Mouse (Mus musculus) embryonic facial prominence, embryonic 13.5 days (tissue): ENCODE data around the gene Treml2. TPM values are rescaled to one million over a fixed set of nuclear protein-coding genes. Genes with fewer than 3 reads are reported as not detected.

Source experiments
- ATAC-seq: fragments of 200-750 bp; cut with Nextera tagmentation; 2 replicates; pipeline ENCODE4 v1.8.0; 2017; ENCODE audit warnings: low read depth; ENCODE audit not compliant: insufficient number of reproducible peaks, insufficient read depth, low FRiP score, low TSS enrichment
- H3K27ac ChIP-seq: fragments of 300-500 bp; sonication (generic); 2 replicates; pipeline ENCODE4 v1.5.1; 2015; ENCODE audit warnings: moderate library complexity, mild to moderate bottlenecking, inconsistent platforms
- H3K27me3 ChIP-seq: fragments of 300-500 bp; sonication (generic); 2 replicates; pipeline ENCODE4 v1.6.1; 2015; ENCODE audit warnings: mild to moderate bottlenecking, inconsistent platforms
- H3K36me3 ChIP-seq: fragments of 300-500 bp; sonication (generic); 2 replicates; pipeline ENCODE4 v1.6.1; 2015; ENCODE audit warnings: mild to moderate bottlenecking, inconsistent platforms
- H3K4me1 ChIP-seq: fragments of 300-500 bp; sonication (generic); 2 replicates; pipeline ENCODE4 v1.6.1; 2015; ENCODE audit warnings: inconsistent platforms
- H3K4me2 ChIP-seq: fragments of 300-500 bp; sonication (generic); 2 replicates; pipeline ENCODE4 v1.6.1; 2015; ENCODE audit warnings: moderate library complexity, mild to moderate bottlenecking, inconsistent platforms
- H3K4me3 ChIP-seq: fragments of 300-500 bp; sonication (generic); 2 replicates; pipeline ENCODE4 v1.5.1; 2015; ENCODE audit warnings: mild to moderate bottlenecking, inconsistent platforms
- H3K9ac ChIP-seq: fragments of 300-500 bp; sonication (generic); 2 replicates; pipeline ENCODE4 v1.6.1; 2015; ENCODE audit warnings: mild to moderate bottlenecking, inconsistent platforms
- H3K9me3 ChIP-seq: fragments of 300-500 bp; sonication (generic); 2 replicates; pipeline ENCODE4 v1.6.1; 2016; ENCODE audit warnings: inconsistent platforms
- WGBS: fragments of 180-500 bp; shearing (Covaris S2); methylation state at CpG from one replicate; pipeline ENCODE4 v1.1.7; 2015; ENCODE audit warnings: mixed read lengths; 5-methylcytosine and 5-hydroxymethylcytosine counted together
- polyA plus RNA-seq: library from polyadenylated mRNA; unstranded; fragments of >200 nt; fragmentation: Nextera tagmentation; extraction: Ambion mirVana; gene quantifications from 2 replicates; pipeline ENCODE4 v1.2.1, GENCODE M21; 2015

Treml2 gene
- polyA plus RNA-seq: 0.28 and 0.39 TPM in 2 replicates

DNA sequence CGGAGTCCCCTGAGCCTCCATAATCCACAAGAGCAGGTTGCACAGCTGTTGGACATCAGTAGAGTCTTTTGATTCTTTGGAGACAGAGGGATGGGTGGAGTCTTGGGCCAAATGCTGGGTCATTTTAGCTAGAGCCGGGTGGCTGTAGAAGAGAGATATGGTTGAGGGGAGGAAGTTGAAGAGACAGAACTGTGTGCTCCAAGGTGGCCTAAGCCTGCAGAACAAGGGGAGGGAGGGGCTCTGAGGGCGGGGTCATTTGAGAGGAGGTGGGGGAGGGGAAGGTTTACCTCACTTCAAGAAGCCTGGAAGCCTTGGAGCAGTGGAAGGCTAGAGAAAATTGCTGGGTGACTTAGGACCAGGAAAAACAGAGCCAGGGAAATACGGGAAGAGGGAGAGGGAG lies at the start of gene Treml2:
Gene Treml2, plus strand, starts transcription at position 296 of the 400 bp plus-strand sequence.
- no peak for ATAC-seq
- Histone ChIP-seq H3K4me2 (no peak within 1 kb of the TSS), H3K27me3 (no peaks in the 10 kb centered on the region), H3K4me3 (no peak within 1 kb of the TSS), H3K9me3 (no peaks in the 10 kb centered on the region), H3K9ac (no peak within 1 kb of the TSS), H3K36me3 (no peaks in the 10 kb centered on the region), H3K27ac (no peak within 1 kb of the TSS), H3K4me1 (no peaks in the 10 kb centered on the region)
- 28% methylated on average over 3 of the region's 4 CpGs for WGBS

DNA sequence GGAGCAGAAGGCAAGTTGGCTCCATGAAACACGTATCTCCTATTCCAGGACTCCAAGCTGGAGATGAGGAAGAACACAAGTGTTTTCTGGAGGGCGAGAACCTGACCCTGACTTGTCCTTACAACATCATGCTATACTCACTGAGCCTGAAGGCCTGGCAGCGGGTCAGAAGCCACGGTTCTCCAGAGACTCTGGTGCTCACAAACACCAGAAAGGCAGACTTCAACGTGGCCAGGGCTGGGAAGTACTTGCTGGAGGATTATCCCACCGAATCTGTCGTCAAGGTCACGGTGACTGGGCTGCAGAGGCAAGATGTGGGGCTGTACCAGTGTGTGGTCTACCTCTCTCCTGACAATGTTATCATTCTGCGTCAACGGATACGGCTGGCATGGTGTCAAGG lies 49.8 kb upstream of the Treml2 start:
- Histone ChIP-seq H3K36me3 (no peaks in the 10 kb centered on the region), H3K27me3 (no peaks in the 10 kb centered on the region), H3K9ac (no peak overlapping the region), H3K4me3 (no peak overlapping the region), H3K9me3 (no peaks in the 10 kb centered on the region), H3K4me1 (no peaks in the 10 kb centered on the region), H3K4me2 (no peak overlapping the region), H3K27ac (no peak overlapping the region)
- no peak for ATAC-seq
- WGBS: 82% methylated on average over 11 of the region's 11 CpGs

DNA sequence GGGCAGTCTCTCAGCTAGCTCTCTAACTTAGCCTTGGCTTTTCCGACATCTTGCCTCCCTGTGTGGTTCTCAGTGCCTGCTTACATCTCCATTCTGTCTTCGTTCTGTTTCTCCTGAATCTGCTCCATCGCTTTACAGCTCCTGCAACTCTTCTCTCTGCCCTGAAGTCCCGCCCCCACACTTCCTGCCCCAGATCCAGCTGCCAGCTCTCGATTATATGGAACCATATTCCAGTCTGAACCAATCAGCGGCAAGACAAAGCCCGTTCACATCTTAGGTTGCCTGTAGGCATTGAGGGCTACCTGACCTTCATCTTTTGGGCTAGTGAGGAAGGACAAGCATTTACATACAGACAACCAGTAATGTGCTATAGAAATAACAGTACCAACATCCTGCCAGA lies 48.7 kb upstream of the Treml2 start:
- Histone ChIP-seq H3K9me3 (no peaks in the 10 kb centered on the region), H3K27ac (no peak overlapping the region), H3K4me2 (no peak overlapping the region), H3K4me1 (no peaks in the 10 kb centered on the region), H3K36me3 (no peaks in the 10 kb centered on the region), H3K4me3 (no peak overlapping the region), H3K9ac (no peak overlapping the region), H3K27me3 (no peaks in the 10 kb centered on the region)
- ATAC-seq: no peak
- WGBS: 83% methylated on average over 7 of the region's 7 CpGs

DNA sequence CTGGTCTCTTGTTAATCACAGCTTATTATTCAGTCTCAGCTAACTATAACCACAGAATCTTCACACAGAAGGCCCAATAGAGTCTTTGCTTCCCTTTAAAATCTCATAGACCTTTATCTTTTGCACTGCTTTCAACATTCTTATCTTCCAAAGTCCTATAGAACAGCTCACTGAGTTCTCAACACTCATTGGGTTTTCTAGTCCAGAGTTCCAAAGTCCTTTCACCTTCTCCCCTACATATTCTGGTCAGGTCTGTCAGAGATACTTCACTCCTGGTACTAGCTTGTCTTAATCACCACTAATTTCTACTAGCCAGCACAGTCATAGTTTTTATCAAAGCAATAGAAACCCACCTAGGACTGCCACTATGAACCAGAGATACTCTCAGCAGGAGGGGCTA lies 42.7 kb upstream of the Treml2 start:
- Histone ChIP-seq H3K36me3 (no peaks in the 10 kb centered on the region), H3K4me3 (no peak overlapping the region), H3K4me2 (no peak overlapping the region), H3K27me3 (no peaks in the 10 kb centered on the region), H3K9ac (no peak overlapping the region), H3K4me1 (no peaks in the 10 kb centered on the region), H3K27ac (no peak overlapping the region), H3K9me3 (peaks cover 18% of the 10 kb centered on the region; the same call in 1 of the 2 replicates)
- ATAC-seq: no peak

DNA sequence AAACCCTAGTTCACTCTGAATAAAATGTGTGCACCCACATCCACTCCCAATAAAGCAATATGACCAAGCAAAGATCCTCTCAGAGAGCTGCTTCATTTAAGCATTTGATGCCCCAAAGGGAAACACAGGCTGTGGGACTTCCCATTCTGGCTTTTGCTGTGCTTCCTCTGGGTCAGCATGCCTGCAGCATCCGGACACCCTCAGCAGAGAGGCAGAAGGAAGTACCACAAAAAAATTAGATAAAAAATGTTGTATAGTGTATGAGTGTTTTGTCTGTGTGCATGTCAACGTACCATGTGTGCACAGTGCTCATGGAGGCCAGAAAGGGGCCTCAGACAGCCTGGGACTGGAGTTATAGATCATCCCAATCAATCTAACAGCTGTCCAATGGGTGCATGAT lies 37.4 kb upstream of the Treml2 start:
- no peak overlapping the region for H3K27ac ChIP-seq
- H3K36me3 ChIP-seq: no peaks in the 10 kb centered on the region
- no peak for ATAC-seq
- H3K4me1 ChIP-seq: no peaks in the 10 kb centered on the region
- no peak overlapping the region for H3K9ac ChIP-seq
- H3K27me3 ChIP-seq: no peaks in the 10 kb centered on the region
- peaks cover 18% of the 10 kb centered on the region; the same call in 1 of the 2 replicates for H3K9me3 ChIP-seq
- 90% methylated on average over 2 of the region's 2 CpGs for WGBS
- H3K4me2 ChIP-seq: no peak overlapping the region
- no peak overlapping the region for H3K4me3 ChIP-seq

DNA sequence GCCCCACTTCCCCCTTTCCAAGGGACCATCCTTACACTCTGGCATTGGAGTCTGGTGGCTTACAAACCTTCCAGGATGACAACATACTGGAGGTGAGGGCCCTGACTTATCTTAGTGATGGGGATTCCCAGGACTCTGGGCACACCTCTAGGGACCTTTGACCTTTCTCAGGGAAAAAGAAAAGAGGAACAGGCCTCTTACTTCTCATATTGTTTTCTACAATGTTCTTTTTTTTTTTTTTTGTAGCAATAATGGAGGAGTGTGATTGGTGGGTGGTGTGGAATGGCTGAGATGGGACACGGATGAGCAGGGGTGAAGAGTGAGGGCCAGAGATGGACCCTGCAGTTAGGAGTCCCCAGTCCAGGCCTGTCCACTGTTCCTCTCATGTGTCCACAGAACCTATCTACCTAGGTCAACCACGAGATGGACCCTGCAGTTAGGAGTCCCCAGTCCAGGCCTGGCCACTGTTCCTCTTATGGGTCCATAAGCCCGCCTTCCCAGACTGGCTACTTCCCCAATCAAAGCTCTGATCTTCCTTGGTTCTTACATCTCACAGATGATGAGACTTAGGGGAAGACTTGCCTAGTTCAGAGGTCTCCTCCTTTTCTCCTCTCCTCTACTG lies 35.4 kb upstream of the Treml2 start, which contains the start of gene Treml4:
Gene Treml4, plus strand, starts transcription at position 555 of the 622 bp plus-strand sequence.
- H3K9me3 ChIP-seq: peaks cover 13% of the 10 kb centered on the region; the same call in 1 of the 2 replicates
- no peak within 1 kb of the TSS for H3K4me3 ChIP-seq
- H3K36me3 ChIP-seq: no peaks in the 10 kb centered on the region
- H3K27me3 ChIP-seq: no peaks in the 10 kb centered on the region
- no peaks in the 10 kb centered on the region for H3K4me1 ChIP-seq
- H3K4me2 ChIP-seq: no peak within 1 kb of the TSS
- no peak within 1 kb of the TSS for H3K27ac ChIP-seq
- no peak within 1 kb of the TSS for H3K9ac ChIP-seq
- no peak for ATAC-seq
- WGBS: 78% methylated on average over 3 of the region's 3 CpGs

DNA sequence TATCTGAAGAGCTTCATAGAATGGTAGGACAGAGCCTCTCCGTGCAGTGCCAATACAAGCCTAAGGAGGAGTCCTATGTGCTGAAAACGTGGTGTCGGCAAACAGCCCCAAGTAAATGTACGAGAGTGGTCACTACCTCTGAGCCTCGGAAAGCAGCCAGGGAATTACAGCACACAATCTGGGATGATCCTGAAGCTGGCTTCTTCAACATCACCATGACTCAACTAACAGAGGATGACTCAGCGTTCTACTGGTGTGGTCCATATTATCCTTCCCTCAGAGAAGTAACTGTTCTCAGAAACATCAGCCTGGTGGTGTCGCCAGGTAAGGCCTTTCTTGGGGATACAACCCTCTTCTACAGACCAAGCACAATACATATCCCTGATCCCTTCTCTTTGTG lies 34.6 kb upstream of the Treml2 start:
- H3K27me3 ChIP-seq: no peaks in the 10 kb centered on the region
- H3K4me2 ChIP-seq: no peak overlapping the region
- whole genome bisulfite sequencing: 91% methylated on average over 7 of the region's 7 CpGs

DNA sequence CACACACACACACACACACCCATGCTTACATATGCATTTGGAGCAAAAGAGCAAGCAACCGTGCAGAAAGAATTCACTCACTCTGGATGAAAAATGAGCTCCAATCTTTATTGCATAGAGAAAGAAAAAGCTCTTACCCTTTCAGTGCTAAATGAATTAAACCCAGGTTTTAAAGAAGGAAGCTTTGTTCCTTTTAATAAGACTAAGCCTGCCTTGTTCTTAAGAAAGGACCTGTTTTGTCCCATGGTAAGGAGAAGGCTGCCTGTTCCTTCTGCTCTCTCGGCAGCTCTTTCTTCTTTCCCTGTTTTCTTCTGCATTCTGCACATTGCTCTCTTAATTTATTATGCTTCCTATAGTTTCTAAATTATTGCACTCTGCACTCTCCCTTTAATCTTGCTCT lies 33.2 kb upstream of the Treml2 start:
- H3K27ac ChIP-seq: peak overlapping the region; percentile 39; the same call in 1 of the 2 replicates
- H3K36me3 ChIP-seq: no peaks in the 10 kb centered on the region
- H3K9ac ChIP-seq: no peak overlapping the region
- H3K4me2 ChIP-seq: no peak overlapping the region
- no peaks in the 10 kb centered on the region for H3K27me3 ChIP-seq
- no peak for ATAC-seq
- 31% methylated on average over 2 of the region's 2 CpGs for WGBS
- no peaks in the 10 kb centered on the region for H3K4me1 ChIP-seq
- H3K9me3 ChIP-seq: no peaks in the 10 kb centered on the region
- no peak overlapping the region for H3K4me3 ChIP-seq

More for the DNA sequence above, 34.6 kb upstream of the Treml2 start:
- Histone ChIP-seq H3K9me3 (peaks cover 5% of the 10 kb centered on the region; the same call in 1 of the 2 replicates), H3K4me3 (no peak overlapping the region), H3K36me3 (no peaks in the 10 kb centered on the region), H3K27ac (no peak overlapping the region), H3K9ac (no peak overlapping the region), H3K4me1 (no peaks in the 10 kb centered on the region)
- no peak for ATAC-seq

DNA sequence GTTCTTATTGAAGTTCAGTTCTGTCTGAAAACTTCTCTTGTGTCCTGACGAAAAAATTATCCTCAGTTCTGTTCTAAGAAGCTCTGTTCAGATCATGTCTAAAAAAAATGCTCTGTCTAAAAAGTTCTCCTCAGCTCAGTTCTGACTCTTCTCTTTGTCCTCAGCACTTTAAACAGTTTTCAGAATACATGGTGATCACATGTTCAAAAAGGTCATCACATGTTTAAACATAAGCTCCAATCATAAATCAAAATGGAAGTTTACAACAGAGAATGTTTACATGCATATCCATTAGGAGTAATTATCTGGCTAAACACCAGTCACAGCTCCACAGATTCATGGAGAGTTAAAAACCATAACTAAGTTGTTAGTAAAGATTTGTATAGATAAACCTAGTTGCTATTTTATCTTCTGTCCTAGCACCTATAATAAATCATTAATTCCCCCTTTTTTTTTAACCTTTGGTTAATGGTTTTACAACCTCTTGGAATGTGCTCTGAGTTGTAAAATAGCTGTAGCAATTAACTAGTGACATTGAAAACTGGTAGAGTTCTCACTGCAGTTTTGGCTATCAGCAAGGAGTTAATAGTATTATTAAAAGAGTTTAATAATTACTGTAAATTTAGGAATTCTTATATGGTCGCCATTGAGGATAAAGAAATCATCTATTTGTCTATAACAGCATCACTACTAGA lies 32.5 kb upstream of the Treml2 start:
- no peak overlapping the region for H3K4me2 ChIP-seq
- WGBS: 46% methylated on average over 2 of the region's 2 CpGs
- H3K9me3 ChIP-seq: no peaks in the 10 kb centered on the region
- H3K27ac ChIP-seq: peak overlapping the region; percentile 39; the same call in 1 of the 2 replicates
- no peak for ATAC-seq
- no peak overlapping the region for H3K9ac ChIP-seq
- no peaks in the 10 kb centered on the region for H3K4me1 ChIP-seq
- no peaks in the 10 kb centered on the region for H3K36me3 ChIP-seq
- no peak overlapping the region for H3K4me3 ChIP-seq
- H3K27me3 ChIP-seq: no peaks in the 10 kb centered on the region

DNA sequence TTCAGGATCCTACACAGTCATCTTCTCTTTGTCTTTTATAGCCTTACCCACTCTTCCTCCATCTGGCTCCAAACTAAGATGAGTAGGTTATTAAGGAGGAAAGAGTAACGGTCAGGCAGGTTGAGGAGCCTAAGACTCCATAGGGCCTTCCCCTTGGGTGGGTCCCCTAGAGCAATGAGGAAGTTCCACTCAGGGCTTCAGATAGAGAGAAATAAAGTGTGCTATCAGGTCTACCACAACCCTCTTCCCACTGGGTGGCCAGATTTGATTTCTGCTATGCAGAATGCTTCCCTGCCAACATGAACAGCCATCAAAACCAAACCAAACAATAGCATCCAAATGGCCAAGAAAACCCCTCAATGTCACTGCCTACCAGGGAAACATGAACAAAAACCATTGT lies 31.7 kb upstream of the Treml2 start:
- Histone ChIP-seq H3K27ac (no peak overlapping the region), H3K36me3 (no peaks in the 10 kb centered on the region), H3K9ac (no peak overlapping the region), H3K4me1 (no peaks in the 10 kb centered on the region), H3K9me3 (no peaks in the 10 kb centered on the region), H3K4me3 (no peak overlapping the region), H3K4me2 (no peak overlapping the region), H3K27me3 (no peaks in the 10 kb centered on the region)
- ATAC-seq: no peak
- 88% methylated on average over 1 of the region's 1 CpGs for WGBS

DNA sequence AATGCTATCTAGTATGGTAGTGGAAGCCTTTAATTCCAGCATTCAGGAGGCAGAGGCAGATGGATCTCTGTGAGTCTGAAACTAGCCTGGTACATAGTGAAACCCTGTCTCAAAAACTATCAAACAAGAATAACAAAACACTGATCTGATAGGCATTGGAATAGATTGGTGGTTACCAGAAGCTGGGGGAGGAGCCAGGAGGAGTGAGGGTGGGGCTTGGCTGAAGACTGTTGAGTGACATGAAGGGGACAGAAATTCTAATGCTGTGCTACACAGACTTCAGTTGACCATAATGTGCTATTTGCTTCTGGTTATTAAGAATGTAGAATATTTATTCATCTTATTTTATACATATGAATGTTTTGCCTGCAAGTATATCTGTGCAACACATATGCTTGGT lies 31.0 kb upstream of the Treml2 start:
- H3K4me2 ChIP-seq: no peak overlapping the region
- H3K9me3 ChIP-seq: no peaks in the 10 kb centered on the region
- H3K9ac ChIP-seq: no peak overlapping the region
- ATAC-seq: no peak
- H3K27me3 ChIP-seq: no peaks in the 10 kb centered on the region
- no peak overlapping the region for H3K4me3 ChIP-seq
- H3K4me1 ChIP-seq: no peaks in the 10 kb centered on the region
- no peak overlapping the region for H3K27ac ChIP-seq
- H3K36me3 ChIP-seq: no peaks in the 10 kb centered on the region

DNA sequence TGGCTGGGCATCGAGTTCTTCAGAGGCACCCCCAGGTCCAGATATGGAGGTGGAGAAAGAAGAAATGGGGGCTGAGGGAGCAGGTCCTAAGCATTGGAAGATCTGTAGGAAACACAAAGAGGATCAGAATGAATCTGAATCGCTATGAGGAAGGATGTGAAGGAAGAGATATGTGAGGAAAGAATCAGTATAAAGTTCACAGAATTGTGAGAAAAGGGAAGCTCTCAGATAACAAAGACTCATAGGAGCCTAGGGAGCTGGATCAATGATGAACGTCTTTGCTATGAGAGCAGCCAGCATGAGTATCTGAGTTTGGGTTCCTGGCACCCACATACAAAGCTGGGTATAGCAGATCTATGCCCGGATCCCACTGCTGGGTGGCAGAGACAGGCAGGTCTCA lies 29.5 kb upstream of the Treml2 start:
- no peak overlapping the region for H3K9ac ChIP-seq
- H3K4me1 ChIP-seq: no peaks in the 10 kb centered on the region
- WGBS: 71% methylated on average over 4 of the region's 4 CpGs
- no peak for ATAC-seq
- no peak overlapping the region for H3K27ac ChIP-seq
- H3K4me3 ChIP-seq: no peak overlapping the region
- no peaks in the 10 kb centered on the region for H3K27me3 ChIP-seq
- no peak overlapping the region for H3K4me2 ChIP-seq
- H3K9me3 ChIP-seq: no peaks in the 10 kb centered on the region
- H3K36me3 ChIP-seq: no peaks in the 10 kb centered on the region
